Mouse (Mus musculus): ENCODE results near the gene B4galt4.

- TF ChIP-seq POLR2A (IDR thresholded peaks at IDR 0.05; ENCODE audit: low read depth, low read length): no peak
- TF ChIP-seq E2F4 (IDR thresholded peaks at IDR 0.05; ENCODE audit: insufficient replicate concordance, low read depth, low read length): no peak
- no peak for TF ChIP-seq SMC3 (IDR thresholded peaks at IDR 0.05; ENCODE audit: low read depth, low read length)
- TF ChIP-seq HCFC1 (IDR thresholded peaks at IDR 0.05; ENCODE audit: low read depth, low read length): no peak
- TF ChIP-seq USF2 (conservative IDR thresholded peaks at IDR 0.05; ENCODE audit: low read depth, low read length): no peak
- TF ChIP-seq ZC3H11A (IDR thresholded peaks at IDR 0.05; ENCODE audit: low read depth, low read length): no peak
These were observed 11.1 kb upstream of the B4galt4 start for GRCm38 (mm10) chr16:38730921-38731320.

Data from CH12.LX (cell line).